Mouse (Mus musculus): Measurements from ENCODE around the gene Jarid2. TPM values are rescaled to one million over a fixed set of nuclear protein-coding genes. Genes with fewer than 3 reads are reported as not detected.
"Not testable (repeated sequence)": the region's sequence is repeated elsewhere in the genome, so short reads cannot be mapped to it uniquely, and the experiment has no call there.

Gene Jarid2
- total RNA-seq (2022) = 10 to 100 TPM; 13.9 to 25.9 (median 19.4) TPM

DNA sequence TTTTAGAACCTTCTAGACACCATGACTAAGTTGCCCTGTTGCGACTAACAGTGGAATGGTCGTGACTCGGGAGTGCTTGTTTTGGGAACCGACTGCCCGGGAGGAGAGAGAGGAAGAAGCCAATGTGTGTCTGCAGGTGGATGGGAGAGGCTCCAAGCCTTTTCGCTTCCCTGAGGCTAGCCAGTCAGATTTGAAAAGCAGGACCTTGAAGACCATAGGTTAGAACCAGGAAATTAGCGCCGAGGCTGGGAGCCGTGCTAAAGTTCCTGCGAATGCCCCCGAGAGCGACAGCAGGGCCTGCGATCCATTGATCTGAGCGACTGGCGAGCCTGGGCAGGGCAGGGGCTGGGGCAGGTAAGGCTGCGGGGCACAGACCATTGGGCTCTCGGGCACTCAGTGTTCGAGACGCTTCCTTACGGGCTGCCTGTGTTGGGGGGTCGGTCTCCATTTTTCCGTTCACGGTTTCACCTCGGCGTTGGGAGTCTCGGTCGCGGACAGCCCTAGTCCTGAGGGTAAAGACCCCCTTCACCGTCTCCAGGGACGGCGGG, at the start of gene Jarid2:
Gene Jarid2 (plus strand): TSS at position 51 of the 548 bp plus-strand sequence.
- no peak for DNase-seq (ENCODE audit: low spot score)

GRCm38 (mm10) chr13:44681051-44681450, 48.2 kb upstream of the Jarid2 start:
- no peak for DNase-seq (ENCODE audit: low spot score)

DNA sequence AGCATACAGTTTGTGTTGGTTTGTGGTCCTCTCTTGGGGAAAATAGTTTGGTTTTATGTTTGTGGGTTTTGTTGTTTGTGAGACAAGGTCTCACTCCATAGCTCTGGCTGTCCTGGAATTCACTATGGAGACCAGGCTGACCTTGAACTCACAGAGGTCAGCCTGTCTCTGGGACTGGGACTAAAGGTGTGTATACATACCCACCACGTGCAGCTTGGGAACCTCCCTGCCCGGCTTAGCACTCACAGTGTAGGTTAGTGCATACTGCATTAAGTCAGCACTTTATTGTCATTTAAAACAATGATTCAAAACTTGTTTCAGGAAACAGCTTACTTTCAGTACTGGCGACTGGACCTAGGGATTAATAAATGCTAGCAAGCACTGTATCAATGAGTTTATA, 41.1 kb upstream of the Jarid2 start:
- DNase-seq (ENCODE audit: low spot score) = no peak

DNA sequence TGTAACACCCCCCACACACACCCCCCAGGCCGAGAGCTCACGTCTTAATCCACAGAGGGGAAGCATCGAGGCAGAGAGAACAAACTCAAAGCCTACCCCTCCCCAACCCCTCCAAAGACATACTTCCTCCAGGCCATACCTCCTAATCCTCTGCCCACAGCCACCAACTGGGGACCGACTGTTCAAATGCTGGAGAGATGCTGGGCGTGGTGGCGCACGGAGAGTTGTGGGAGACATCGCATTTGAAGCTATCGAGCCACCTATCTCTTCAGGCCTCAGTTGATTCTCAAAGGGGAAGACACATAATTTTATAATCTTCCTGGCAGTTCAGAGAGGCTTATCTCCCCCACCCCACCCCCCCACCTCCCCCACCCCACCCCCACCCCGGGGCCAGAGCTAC, 31.6 kb upstream of the Jarid2 start:
- DNase-seq (ENCODE audit: low spot score) = no peak

- DNase-seq (ENCODE audit: low spot score) = no peak
Measured at GRCm38 (mm10) chr13:44704036-44704801, 25.1 kb upstream of the Jarid2 start.

GRCm38 (mm10) chr13:44705031-44705742, 24.1 kb upstream of the Jarid2 start:
- no peak for DNase-seq (ENCODE audit: low spot score)

DNA sequence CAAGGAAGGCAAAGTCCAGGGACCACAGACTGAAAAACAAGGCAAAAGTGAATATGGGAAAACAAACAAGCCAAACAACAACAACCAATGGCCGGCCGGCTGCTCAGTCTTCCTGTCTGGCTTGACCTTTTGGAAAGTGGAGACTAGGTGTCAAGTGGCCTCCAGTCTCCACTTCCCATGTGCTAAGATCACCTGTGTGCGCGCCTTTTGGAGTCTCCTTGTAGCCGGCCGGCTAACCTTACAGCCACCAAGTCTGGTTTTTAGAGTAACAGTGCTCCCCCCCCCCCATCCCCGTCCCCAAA, 23.6 kb upstream of the Jarid2 start:
- DNase-seq (ENCODE audit: low spot score) = no peak

DNA sequence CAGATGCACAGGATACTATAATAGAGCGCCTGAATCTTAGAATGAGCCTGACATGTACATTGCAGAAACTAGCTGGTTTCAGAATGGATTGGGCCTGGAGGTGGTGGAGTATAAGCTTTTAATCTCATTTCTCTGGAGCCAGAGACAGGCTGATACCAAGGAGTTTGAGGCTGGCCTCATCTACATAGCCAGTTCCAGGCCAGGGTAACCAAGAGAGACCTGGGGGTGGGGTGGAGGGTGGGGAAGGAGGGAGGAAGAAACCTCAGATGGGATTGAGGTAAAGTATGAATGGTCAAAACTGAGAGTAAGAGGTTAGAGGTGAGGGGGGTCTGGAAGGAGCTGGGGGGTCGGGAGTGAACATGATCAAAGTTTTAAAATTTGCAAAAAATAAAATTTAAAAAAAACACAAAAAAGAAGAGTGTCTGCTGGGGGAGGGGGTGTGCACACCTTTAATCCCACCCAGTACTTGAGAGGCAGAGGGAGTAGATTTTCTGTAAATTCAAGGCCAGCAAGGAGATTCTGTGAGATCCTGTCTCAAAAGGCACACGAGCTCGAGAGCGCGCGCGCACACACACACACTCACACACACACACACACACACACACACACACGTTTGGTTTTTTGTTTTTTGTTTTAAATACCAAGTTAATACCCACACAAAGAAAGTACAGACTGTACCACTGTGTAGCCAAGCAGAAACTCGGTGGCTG, 22.9 kb upstream of the Jarid2 start:
- DNase-seq (ENCODE audit: low spot score) = no peak

GRCm38 (mm10) chr13:44707176-44707575, 22.1 kb upstream of the Jarid2 start:
- DNase-seq (ENCODE audit: low spot score) = no peak

- no peak for DNase-seq (ENCODE audit: low spot score)
Measured at GRCm38 (mm10) chr13:44708336-44709017, 20.8 kb upstream of the Jarid2 start.

DNA sequence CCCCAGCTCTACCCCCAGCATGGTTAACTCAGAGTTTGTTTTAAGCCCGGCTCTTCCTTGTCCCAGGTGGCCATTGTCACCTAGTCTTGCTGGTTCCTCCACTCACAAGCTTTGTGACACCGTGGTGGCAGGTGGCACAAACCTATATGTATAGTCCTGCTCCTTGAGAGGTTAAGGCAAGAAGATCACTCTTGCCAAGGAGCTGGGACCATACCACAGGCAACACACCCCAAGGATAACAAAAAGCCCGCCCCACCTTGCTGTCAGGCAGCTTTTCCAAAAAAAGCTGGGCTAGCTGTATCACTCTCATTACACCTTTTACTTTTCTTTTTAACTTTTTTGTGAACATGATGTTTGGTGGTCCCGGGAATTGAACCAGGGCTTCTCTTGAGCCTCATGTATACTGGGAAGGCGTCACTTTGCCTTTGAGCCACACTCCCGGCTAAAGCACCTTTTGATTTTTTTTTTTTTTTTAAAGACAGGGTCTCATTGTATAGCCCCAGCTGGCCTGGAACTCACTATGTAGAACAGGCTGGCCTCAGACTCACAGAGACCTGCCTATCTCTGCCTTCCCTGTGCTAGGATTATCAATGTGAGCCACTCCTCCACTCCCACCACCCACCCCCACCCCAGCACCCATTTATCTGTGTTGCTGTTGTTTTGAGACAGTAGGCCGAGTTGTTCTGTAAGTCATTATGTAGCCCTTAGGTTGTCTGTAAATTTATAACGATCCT, 19.4 kb upstream of the Jarid2 start:
- DNase-seq (ENCODE audit: low spot score) = no peak

DNA sequence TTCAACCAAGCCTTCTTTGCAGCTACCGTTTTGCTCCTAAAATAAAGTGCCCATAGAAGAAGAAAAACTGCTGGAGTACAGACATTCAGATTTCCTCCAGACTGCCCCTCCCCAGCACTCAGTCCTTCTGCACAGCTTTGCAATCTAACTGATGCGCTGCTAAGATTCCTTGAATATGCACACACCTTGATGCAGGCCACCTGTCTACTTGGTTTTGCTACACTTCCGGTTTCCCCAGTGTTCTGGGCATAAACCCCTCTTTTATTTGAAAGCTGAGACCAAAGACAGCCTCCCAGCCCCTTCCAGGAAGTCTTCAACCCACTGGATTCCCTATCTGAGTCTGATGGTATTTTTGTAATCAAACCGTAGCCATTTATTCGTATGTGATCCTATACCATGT, 18.2 kb upstream of the Jarid2 start:
- no peak for DNase-seq (ENCODE audit: low spot score)

GRCm38 (mm10) chr13:44711882-44712281, 17.4 kb upstream of the Jarid2 start:
- no peak for DNase-seq (ENCODE audit: low spot score)

DNA sequence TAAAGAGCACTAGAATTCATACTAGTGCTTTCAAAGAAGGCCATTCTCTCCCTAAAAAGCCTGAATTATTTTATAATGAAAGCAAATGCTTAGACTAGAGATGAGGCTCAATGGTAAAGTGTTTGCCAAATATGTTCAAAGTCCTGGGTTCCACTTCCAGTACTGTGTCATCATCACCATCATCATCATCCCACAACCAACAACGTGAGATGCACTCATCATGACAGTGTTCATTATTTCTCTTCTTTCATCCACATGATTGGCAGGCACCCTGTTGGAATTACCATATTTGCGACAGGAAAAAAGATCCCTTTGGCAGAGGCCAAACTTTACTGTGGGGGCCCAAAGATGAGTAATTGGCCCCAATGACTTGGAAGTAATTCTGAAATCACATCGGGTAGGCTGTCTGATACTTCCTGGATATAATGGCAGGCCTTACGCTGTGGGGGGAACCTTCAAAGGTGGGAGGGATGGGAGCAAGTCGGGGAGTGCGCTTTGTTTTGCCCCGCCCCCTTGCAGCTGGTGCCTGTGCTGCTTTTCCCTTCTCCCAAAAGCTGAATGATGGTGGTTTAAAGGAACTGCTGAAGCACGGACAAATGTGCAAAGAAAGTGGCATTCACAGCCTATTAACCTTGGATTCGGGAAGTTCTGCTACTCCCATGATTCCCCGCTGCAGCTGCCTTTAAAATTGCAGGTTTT, 13.9 kb upstream of the Jarid2 start:
- no peak for DNase-seq (ENCODE audit: low spot score)

GRCm38 (mm10) chr13:44717838-44718237, 11.4 kb upstream of the Jarid2 start:
- DNase-seq (ENCODE audit: low spot score) = no peak

GRCm38 (mm10) chr13:44718465-44718864, 10.8 kb upstream of the Jarid2 start:
- not testable (repeated sequence) for DNase-seq (ENCODE audit: low spot score)

GRCm38 (mm10) chr13:44720094-44720493, 9.2 kb upstream of the Jarid2 start:
- no peak for DNase-seq (ENCODE audit: low spot score)

GRCm38 (mm10) chr13:44721891-44722547, 7.3 kb upstream of the Jarid2 start:
- DNase-seq (ENCODE audit: low spot score) = no peak

DNA sequence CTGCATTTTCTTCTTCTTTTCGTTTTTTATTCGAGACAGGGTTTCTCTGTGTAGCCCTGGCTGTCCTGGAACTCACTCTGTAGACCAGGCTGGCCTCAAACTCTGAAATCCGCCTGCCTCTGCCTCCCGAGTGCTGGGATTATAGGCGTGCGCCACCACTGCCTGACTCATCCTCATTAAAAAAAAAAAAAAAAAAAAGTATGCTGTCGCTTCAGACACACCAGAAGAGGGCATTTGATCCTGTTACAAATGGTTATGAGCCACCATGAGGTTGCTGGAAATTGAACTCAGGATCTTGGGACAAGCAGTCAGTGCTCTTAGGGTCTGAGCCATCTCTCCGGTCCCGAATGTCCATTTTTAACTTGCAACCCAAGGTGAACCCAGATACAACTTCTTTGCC, 5.8 kb upstream of the Jarid2 start:
- DNase-seq (ENCODE audit: low spot score) = not testable (repeated sequence)
